Mouse (Mus musculus) neural tube, embryonic 14.5 days (tissue): ENCODE results near the gene Alg12. TPM values are rescaled to one million over a fixed set of nuclear protein-coding genes. Genes with fewer than 3 reads are reported as not detected.

Source experiments
- ATAC-seq: fragments of 200-750 bp; cut with Nextera tagmentation; 2 replicates; pipeline ENCODE4 v1.8.0; 2017; ENCODE audit warnings: low read depth, mild to moderate bottlenecking, moderate TSS enrichment, moderate library complexity
- H3K27ac ChIP-seq: fragments of 300-500 bp; sonication (generic); 2 replicates; pipeline ENCODE4 v1.5.1; 2014; ENCODE audit warnings: low read depth, mild to moderate bottlenecking, control low read depth, low read length, moderate library complexity, mixed read lengths
- H3K27me3 ChIP-seq: fragments of 300-500 bp; sonication (generic); 2 replicates; pipeline ENCODE4 v1.6.1; 2014; ENCODE audit warnings: low read length; ENCODE audit not compliant: control insufficient read depth, insufficient read depth
- H3K36me3 ChIP-seq: fragments of 300-500 bp; sonication (generic); 2 replicates; pipeline ENCODE4 v1.6.1; 2014; ENCODE audit warnings: low read length, mixed read lengths; ENCODE audit not compliant: control insufficient read depth, insufficient read depth
- H3K4me1 ChIP-seq: fragments of 300-500 bp; sonication (generic); 2 replicates; pipeline ENCODE4 v1.6.1; 2014; ENCODE audit warnings: low read length; ENCODE audit not compliant: control insufficient read depth, insufficient read depth
- H3K4me2 ChIP-seq: fragments of 300-500 bp; sonication (generic); 2 replicates; pipeline ENCODE4 v1.6.1; 2014; ENCODE audit warnings: mild to moderate bottlenecking, low read depth, low read length, control low read depth
- H3K4me3 ChIP-seq: fragments of 300-500 bp; sonication (generic); 2 replicates; pipeline ENCODE4 v1.5.1; 2014; ENCODE audit warnings: low read depth, low read length, control low read depth, mixed read lengths
- H3K9ac ChIP-seq: fragments of 300-500 bp; sonication (generic); replicated peaks from 2 replicates; pipeline ENCODE4 v1.6.1; 2014; ENCODE audit warnings: low read depth, mild to moderate bottlenecking, control low read depth, low read length, mixed read lengths
- H3K9me3 ChIP-seq: fragments of 300-500 bp; sonication (generic); 2 replicates; pipeline ENCODE4 v1.6.1; 2016; ENCODE audit warnings: low read length; ENCODE audit not compliant: control insufficient read depth
- WGBS: fragments of 180-500 bp; shearing (Covaris S2); extraction: QIAGEN DNeasy Blood & Tissue Kit; methylation state at CpG from one replicate; pipeline ENCODE4 v1.1.7; 2014; 5-methylcytosine and 5-hydroxymethylcytosine counted together
- polyA plus RNA-seq: library from polyadenylated mRNA; unstranded; fragments of >200 nt; fragmentation: Nextera tagmentation; extraction: Ambion mirVana; gene quantifications from 2 replicates; pipeline ENCODE4 v1.2.1, GENCODE M21; 2014

Alg12 gene
- 8.1 and 8.2 TPM in 2 replicates for polyA plus RNA-seq

- Histone ChIP-seq H3K4me3 (peak within 1 kb of the TSS; percentile 77), H3K36me3 (peaks cover 24% of the 10 kb centered on the region), H3K9me3 (no peaks in the 10 kb centered on the region), H3K9ac (peak within 1 kb of the TSS; percentile 81), H3K4me1 (peaks cover 11% of the 10 kb centered on the region), H3K27ac (peak within 1 kb of the TSS; percentile 80), H3K4me2 (peak within 1 kb of the TSS; percentile 82), H3K27me3 (no peaks in the 10 kb centered on the region)
- under 1% methylated on average over 88 of the region's 88 CpGs for WGBS
- peak; percentile 98 for ATAC-seq
Observed at GRCm38 (mm10) chr15:88819026-88819905, at the start of gene Alg12, which contains the start of gene Creld2. Gene Alg12, minus strand, starts transcription at chr15:88819318. Gene Creld2, plus strand, starts transcription at chr15:88819646.

- Histone ChIP-seq H3K4me3 (no peak overlapping the region), H3K27ac (no peak overlapping the region), H3K4me1 (peaks cover 14% of the 10 kb centered on the region), H3K27me3 (no peaks in the 10 kb centered on the region), H3K9ac (no peak overlapping the region), H3K4me2 (no peak overlapping the region), H3K36me3 (peaks cover 11% of the 10 kb centered on the region; the same call in 1 of the 2 replicates), H3K9me3 (no peaks in the 10 kb centered on the region)
- ATAC-seq: no peak
- WGBS: 95% methylated on average over 6 of the region's 6 CpGs
Observed at GRCm38 (mm10) chr15:88868024-88868742, 49.1 kb upstream of the Alg12 start.

- no peak for ATAC-seq
- Histone ChIP-seq H3K4me1 (peaks cover 17% of the 10 kb centered on the region), H3K27ac (no peak overlapping the region), H3K4me3 (no peak overlapping the region), H3K27me3 (no peaks in the 10 kb centered on the region), H3K36me3 (peaks cover 11% of the 10 kb centered on the region; the same call in 1 of the 2 replicates), H3K4me2 (no peak overlapping the region), H3K9ac (no peak overlapping the region), H3K9me3 (no peaks in the 10 kb centered on the region)
- 49% methylated on average over 5 of the region's 5 CpGs for WGBS
Observed at GRCm38 (mm10) chr15:88867368-88868023, 48.4 kb upstream of the Alg12 start.

GRCm38 (mm10) chr15:88866934-88867356 lies 47.8 kb upstream of the Alg12 start:
- Histone ChIP-seq H3K4me3 (no peak overlapping the region), H3K4me1 (peaks cover 17% of the 10 kb centered on the region), H3K9me3 (no peaks in the 10 kb centered on the region), H3K9ac (no peak overlapping the region), H3K4me2 (no peak overlapping the region), H3K27ac (no peak overlapping the region), H3K36me3 (peaks cover 11% of the 10 kb centered on the region; the same call in 1 of the 2 replicates), H3K27me3 (no peaks in the 10 kb centered on the region)
- 62% methylated on average over 7 of the region's 7 CpGs for WGBS
- ATAC-seq: no peak

GRCm38 (mm10) chr15:88865888-88866695 lies 47.0 kb upstream of the Alg12 start:
- no peak for ATAC-seq
- WGBS: 90% methylated on average over 4 of the region's 4 CpGs
- Histone ChIP-seq H3K36me3 (peaks cover 11% of the 10 kb centered on the region; the same call in 1 of the 2 replicates), H3K9ac (no peak overlapping the region), H3K9me3 (no peaks in the 10 kb centered on the region), H3K4me3 (no peak overlapping the region), H3K4me2 (no peak overlapping the region), H3K4me1 (peaks cover 20% of the 10 kb centered on the region), H3K27ac (no peak overlapping the region), H3K27me3 (no peaks in the 10 kb centered on the region)

- Histone ChIP-seq H3K27ac (no peak overlapping the region), H3K27me3 (no peaks in the 10 kb centered on the region), H3K4me3 (no peak overlapping the region), H3K4me2 (peak overlapping the region; percentile 60; the same call in 1 of the 2 replicates), H3K4me1 (peaks cover 20% of the 10 kb centered on the region), H3K9ac (no peak overlapping the region), H3K36me3 (peaks cover 11% of the 10 kb centered on the region; the same call in 1 of the 2 replicates), H3K9me3 (no peaks in the 10 kb centered on the region)
- 83% methylated on average over 14 of the region's 14 CpGs for WGBS
- no peak for ATAC-seq
Observed at GRCm38 (mm10) chr15:88865061-88865460, 45.9 kb upstream of the Alg12 start.

GRCm38 (mm10) chr15:88864270-88865030 lies 45.3 kb upstream of the Alg12 start:
- 0 out of 2 replicates have a peak, but pooled peaks have one; percentile 13 for ATAC-seq
- Histone ChIP-seq H3K9me3 (no peaks in the 10 kb centered on the region), H3K27me3 (no peaks in the 10 kb centered on the region), H3K4me2 (peak overlapping the region; percentile 60), H3K9ac (peak overlapping the region; percentile 81), H3K4me3 (peak overlapping the region; percentile 98), H3K27ac (peak overlapping the region; percentile 98), H3K36me3 (peaks cover 11% of the 10 kb centered on the region; the same call in 1 of the 2 replicates), H3K4me1 (peaks cover 20% of the 10 kb centered on the region)
- WGBS: 51% methylated on average over 22 of the region's 22 CpGs
